Comparison of ENCODE assay signal across 8 mouse cellular contexts in genomic region chr13:13867922-13868321, GRCm38 (mm10).
DNase-seq lines count a peak whose midpoint lies in the region; ATAC-seq and TF ChIP-seq lines count a peak whose summit lies in the region.

No protein-coding gene starts in this region.

- intact Hi-C loops in heart, postnatal 10 days (cut with DNase I): loop anchor here (5.0 kb wide), 2 partner anchors 211 to 351 kb away; no protein-coding TSS in a partner anchor
- intact Hi-C loops in heart, postnatal 36 days (cut with DNase I): no loop called here

- TF ChIP-seq POLR2A in CH12.LX (IDR thresholded peaks at IDR 0.05; ENCODE audit: low read depth, low read length) (no peak), myocyte (IDR thresholded peaks at IDR 0.05; ENCODE audit: insufficient read length, low read depth) (no peak)
- no peak for TF ChIP-seq POLR2A in cortical plate, adult 2 months (IDR thresholded peaks at IDR 0.05; ENCODE audit: extremely low read depth, insufficient read depth, low read length)

- H3K27me3 ChIP-seq in CH12.LX (replicated peaks) (no peaks in the 10 kb centered on the region), myocyte (ENCODE audit: control insufficient read depth, insufficient read depth, insufficient read length) (no peaks in the 10 kb centered on the region)
- no peaks in the 10 kb centered on the region for H3K27me3 ChIP-seq in hindbrain, embryonic 15.5 days

- peak; percentile 90; the same call in 1 of the 2 replicates for ATAC-seq in hindbrain, embryonic 15.5 days (ENCODE audit: low FRiP score, low read depth)
- ATAC-seq in monocyte, adult 5-6 weeks (replicated peaks; ENCODE audit: insufficient number of reproducible peaks, low FRiP score, low TSS enrichment, poor library complexity, severe bottlenecking): no peak

- no peak for TF ChIP-seq EP300 in CH12.LX (IDR thresholded peaks at IDR 0.05; ENCODE audit: low read length)

- no peak overlapping the region for H3K9ac ChIP-seq in CH12.LX (ENCODE audit: insufficient read depth, low read depth)
- H3K9ac ChIP-seq in hindbrain, embryonic 15.5 days: no peak overlapping the region

- DNase-seq in heart, postnatal 10 days: peak; percentile 11 to 20
- no peak for DNase-seq in heart, postnatal 36 days
- DNase-seq in CH12.LX (ENCODE audit: extremely low read depth): peak; percentile 44
- no peak for DNase-seq in cerebellum, adult 18-20 months

- in situ Hi-C loops in CH12.LX (cut with MboI; ENCODE audit: low pct_ligation_motif_present, low pct_unique_long_range_greater_than_20kb, low sequenced_read_pairs): loop anchor here (5.0 kb wide), 1 partner anchor 351 kb away; no protein-coding TSS in a partner anchor

- 11% methylated on average over 3 of the region's 3 CpGs for WGBS in hindbrain, embryonic 15.5 days

- H3K27ac ChIP-seq in CH12.LX (ENCODE audit: insufficient read depth, low read depth): no peak overlapping the region
- no peak overlapping the region for H3K27ac ChIP-seq in cortical plate, adult 2 months (ENCODE audit: insufficient read depth, low read length)
- no peak overlapping the region for H3K27ac ChIP-seq in hindbrain, embryonic 15.5 days (replicated peaks)

- dilution Hi-C loops in CH12.LX (cut with MboI; ENCODE audit: extremely low pct_ligation_motif_present, extremely low pct_unique_long_range_greater_than_20kb, low sequenced_read_pairs): no loop called here

- no peaks in the 10 kb centered on the region for H3K9me3 ChIP-seq in CH12.LX (replicated peaks; ENCODE audit: low read length)
- no peaks in the 10 kb centered on the region for H3K9me3 ChIP-seq in hindbrain, embryonic 15.5 days

- H3K36me3 ChIP-seq in CH12.LX (replicated peaks in 1 of 2; ENCODE audit: control insufficient read depth in 1 of 2, insufficient read depth in 1 of 2, low read length in 1 of 2) (no peaks in the 10 kb centered on the region), myocyte (ENCODE audit: control insufficient read depth, insufficient read depth) (no peaks in the 10 kb centered on the region)
- no peaks in the 10 kb centered on the region for H3K36me3 ChIP-seq in hindbrain, embryonic 15.5 days

- H3K4me1 ChIP-seq in CH12.LX (ENCODE audit: control insufficient read depth in 1 of 2, insufficient read depth in 2 of 2): peaks cover 0 to 5% of the 10 kb centered on the region in 2 experiments; a peak in 2 of 4 replicates
- no peaks in the 10 kb centered on the region for H3K4me1 ChIP-seq in cortical plate, adult 2 months (ENCODE audit: control insufficient read depth, insufficient read depth, low read length)
- no peaks in the 10 kb centered on the region for H3K4me1 ChIP-seq in hindbrain, embryonic 15.5 days (replicated peaks)

- peak; percentile 80 for TF ChIP-seq RAD21 in CH12.LX (IDR thresholded peaks at IDR 0.05; ENCODE audit: low read depth, low read length)

- no peaks in the 10 kb centered on the region for H3K79me2 ChIP-seq in CH12.LX (replicated peaks; ENCODE audit: control insufficient read depth, extremely low read depth, insufficient read depth, poor library complexity, severe bottlenecking)
- H3K79me2 ChIP-seq in myocyte (ENCODE audit: control insufficient read depth, insufficient read depth): no peaks in the 10 kb centered on the region

- peak; percentile 27 to 73; a peak in 3 of 4 replicates for TF ChIP-seq CTCF in CH12.LX (conservative IDR thresholded peaks at IDR 0.05 in 1 of 2, IDR thresholded peaks at IDR 0.05 in 1 of 2; ENCODE audit: low read depth in 2 of 2, low read length in 2 of 2)
- TF ChIP-seq CTCF in cortical plate, adult 2 months (IDR thresholded peaks at IDR 0.05; ENCODE audit: extremely low read depth, insufficient read depth, low read length): peak; percentile 76

- H3ac ChIP-seq in myocyte (ENCODE audit: control insufficient read depth, insufficient read length): no peak overlapping the region

- H3K4me3 ChIP-seq in CH12.LX (replicated peaks in 1 of 3; ENCODE audit: low read depth in 2 of 3, low read length in 2 of 3, poor library complexity in 1 of 3) (no peak overlapping the region), myocyte (no peak overlapping the region)
- no peak overlapping the region for H3K4me3 ChIP-seq in cortical plate, adult 2 months (ENCODE audit: insufficient read depth, low read length)
- H3K4me3 ChIP-seq in hindbrain, embryonic 15.5 days: no peak overlapping the region

- 0 out of 2 replicates have a peak overlapping the region, but pooled peaks have one; percentile 13 for H3K4me2 ChIP-seq in CH12.LX (ENCODE audit: insufficient read depth, low read depth, poor library complexity, severe bottlenecking)
- H3K4me2 ChIP-seq in hindbrain, embryonic 15.5 days: no peak overlapping the region
- H3K4me2 ChIP-seq in myocyte (ENCODE audit: low read depth): peak overlapping the region; percentile 42

TF ChIP-seq in CH12.LX, 34 proteins besides CTCF, POLR2A, EP300 and RAD21:
- TF ChIP-seq IRF4 (IDR thresholded peaks at IDR 0.05; ENCODE audit: low read depth, low read length) (peak; percentile 21; the same call in 1 of the 2 replicates), SMC3 (IDR thresholded peaks at IDR 0.05; ENCODE audit: low read depth, low read length) (peak; percentile 55), ZC3H11A (IDR thresholded peaks at IDR 0.05; ENCODE audit: low read depth, low read length) (peak; percentile 31), E2F4 (IDR thresholded peaks at IDR 0.05; ENCODE audit: insufficient replicate concordance, low read depth, low read length) (no peak), ETS1 (conservative IDR thresholded peaks at IDR 0.05; ENCODE audit: low read depth, low read length) (no peak), MYC (IDR thresholded peaks at IDR 0.05; ENCODE audit: low read depth, low read length) (peak; percentile 80), MEF2A (IDR thresholded peaks at IDR 0.05; ENCODE audit: borderline replicate concordance, low read depth, low read length) (no peak)

TF ChIP-seq in myocyte, 11 proteins besides CTCF, POLR2A, EP300 and RAD21:
- no peak for TF ChIP-seq MYOG (IDR thresholded peaks at IDR 0.05; ENCODE audit: control insufficient read depth in 1 of 3, insufficient read depth in 1 of 3, insufficient read length in 2 of 3, low read depth in 2 of 3)
- TF ChIP-seq TCF3 (IDR thresholded peaks at IDR 0.05; ENCODE audit: insufficient read length, low read depth): no peak
- TF ChIP-seq MAX (IDR thresholded peaks at IDR 0.05; ENCODE audit: low read depth): no peak
- no peak for TF ChIP-seq TCF12 (IDR thresholded peaks at IDR 0.05; ENCODE audit: insufficient read depth, poor library complexity, severe bottlenecking)
- no peak for TF ChIP-seq CEBPB (IDR thresholded peaks at IDR 0.05; ENCODE audit: insufficient read depth, poor library complexity, severe bottlenecking)
- no peak for TF ChIP-seq SRF (IDR thresholded peaks at IDR 0.05; ENCODE audit: control insufficient read depth, insufficient read length, low read depth)
- TF ChIP-seq USF1 (IDR thresholded peaks at IDR 0.05; ENCODE audit: low read depth): no peak
- no peak for TF ChIP-seq REST (IDR thresholded peaks at IDR 0.05; ENCODE audit: insufficient read depth, insufficient read length)
- TF ChIP-seq MYOD1 (IDR thresholded peaks at IDR 0.05; ENCODE audit: control insufficient read depth in 1 of 3, insufficient read length in 2 of 3, low read depth in 2 of 3): no peak
- no peak for TF ChIP-seq POLR2AphosphoS2 (IDR thresholded peaks at IDR 0.05; ENCODE audit: insufficient read length, low read depth)
- no peak for TF ChIP-seq E2F4 (IDR thresholded peaks at IDR 0.05; ENCODE audit: insufficient read depth)

Comparison
In these comparisons a context has a peak if more than half of its experiments do, and no peak if none do; other contexts are left out.
1. DNase-seq: peak in heart, postnatal 10 days (2 of 2) and CH12.LX (single experiment); none in heart, postnatal 36 days (0 of 2) and cerebellum, adult 18-20 months (0 of 2).